Mouse (Mus musculus) gastrocnemius, postnatal 14 days (tissue): ENCODE data around the gene Dhx35. TPM values are rescaled to one million over a fixed set of nuclear protein-coding genes. Genes with fewer than 3 reads are reported as not detected.

Source experiments
- DNase-seq: peaks from one replicate; pipeline ENCODE4 v3.0.0; 2021; ENCODE audit warnings: mixed read lengths
- intact Hi-C: fragments of 180-260 bp; cut with DNase I; formaldehyde crosslinking; loops from one replicate; pipeline ENCODE4 v1.15.1; 2025; ENCODE audit warnings: low total_unique reads
- total RNA-seq, 2 experiments: library from RNA; stranded (reverse); gene quantifications; 2 replicates each; pipeline ENCODE4 v1.2.3; 2021

Dhx35 gene
- total RNA-seq, 2 experiments from 2014 or later: 7.2 to 7.8 TPM

DNA sequence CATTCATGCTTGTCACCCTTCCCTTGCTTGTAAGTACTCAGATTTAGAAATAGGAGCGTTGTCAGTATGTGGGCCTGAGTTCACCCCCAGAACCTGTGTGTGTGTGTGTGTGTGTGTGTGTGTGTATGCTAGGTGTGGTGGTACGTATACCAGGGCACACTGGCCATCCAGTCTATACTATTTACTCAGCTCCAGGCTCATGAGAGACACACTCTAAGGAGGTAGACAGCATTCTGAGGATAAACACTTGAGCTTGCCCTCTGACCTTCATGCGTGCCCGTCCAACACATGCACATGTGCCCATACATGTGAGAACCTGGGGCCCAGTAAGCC, 69.5 kb downstream of the Dhx35 start:
- DNase-seq: no peak
- intact Hi-C loops: loop anchor here (5.0 kb wide), 1 partner anchor 97 kb away; the partner anchor contains the start of gene Fam83d

DNA sequence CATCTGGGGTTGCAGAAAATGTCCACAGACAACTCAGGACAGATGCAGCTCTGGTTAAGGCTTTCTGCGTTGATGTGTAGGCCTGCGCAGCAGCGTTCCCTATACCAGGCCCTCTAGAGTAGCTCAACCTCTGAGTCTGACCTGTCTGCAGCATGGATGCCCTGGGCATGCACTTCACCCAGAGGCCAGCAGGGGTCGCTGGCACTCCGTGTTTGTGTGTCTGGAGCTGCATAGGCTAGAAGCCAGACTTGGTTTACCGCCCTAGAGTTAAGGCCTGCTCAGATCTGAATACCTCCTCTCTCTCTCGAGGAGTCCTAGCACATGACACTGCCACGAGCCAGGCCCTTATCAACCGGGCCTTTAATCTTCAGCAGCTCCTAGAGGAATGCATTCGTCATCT, 70.8 kb downstream of the Dhx35 start:
- intact Hi-C loops: no loop called here
- peak; percentile 76 for DNase-seq

DNA sequence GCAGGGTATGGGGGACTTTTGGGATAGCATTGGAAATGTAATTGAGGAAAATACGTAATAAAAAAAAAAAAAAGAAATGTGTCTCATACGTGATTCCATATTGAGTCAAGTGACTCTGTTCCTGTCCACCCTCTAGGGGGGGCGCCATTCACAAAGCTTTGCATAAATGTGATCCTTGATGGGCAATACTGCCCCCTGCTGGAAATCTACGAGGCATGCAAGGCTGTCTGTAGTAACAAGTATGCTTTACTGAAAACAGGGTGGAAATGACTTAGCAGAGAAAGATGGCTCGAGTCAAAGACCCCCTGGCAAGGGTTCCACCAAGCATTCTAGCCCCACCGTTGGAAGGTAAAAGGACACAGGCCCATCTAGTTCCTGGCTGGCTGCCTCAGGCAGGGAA, 92.0 kb downstream of the Dhx35 start:
- intact Hi-C loops: no loop called here
- DNase-seq: no peak

DNA sequence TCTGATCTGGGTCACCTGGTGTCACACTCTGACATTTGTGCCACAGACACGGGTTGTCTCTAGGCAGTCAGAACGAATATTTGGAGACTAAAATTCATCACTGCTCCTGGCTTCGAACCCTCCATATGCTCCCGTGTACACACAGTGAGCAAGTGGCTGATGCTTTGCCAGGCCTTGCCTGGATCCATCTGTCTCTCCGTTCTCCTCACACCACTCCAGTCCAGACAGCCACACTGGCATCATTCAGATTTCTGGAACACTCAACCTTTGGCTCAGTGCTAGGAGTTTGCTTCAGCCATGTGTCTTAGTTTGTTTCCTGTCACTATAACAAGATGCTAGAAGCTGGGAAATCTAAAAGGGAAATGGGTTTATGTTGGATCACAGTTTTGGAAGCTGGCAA, 93.9 kb downstream of the Dhx35 start:
- intact Hi-C loops: no loop called here
- no peak for DNase-seq

DNA sequence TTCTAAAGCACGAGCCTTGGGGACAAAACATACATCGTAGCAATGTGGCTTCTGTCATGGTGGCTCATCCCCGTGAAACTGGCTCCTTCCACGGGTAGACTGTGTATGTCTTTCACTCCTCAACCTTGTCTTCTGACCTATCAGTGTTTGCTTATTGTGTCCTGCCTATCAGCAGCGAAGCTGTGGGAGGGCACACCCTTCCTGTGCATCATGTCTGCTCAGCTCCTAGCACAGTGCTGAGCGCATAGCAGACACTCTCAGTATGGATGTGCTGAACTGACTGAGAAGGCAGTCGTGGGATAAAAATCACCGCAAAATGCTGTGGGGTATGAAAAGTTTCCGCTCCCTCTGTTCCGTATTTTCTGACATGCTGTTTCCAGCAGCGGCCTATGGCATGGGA, 94.6 kb downstream of the Dhx35 start:
- intact Hi-C loops: no loop called here
- DNase-seq: no peak

GRCm38 (mm10) chr2:158891319-158891718, 96.7 kb downstream of the Dhx35 start:
- intact Hi-C loops: no loop called here

GRCm38 (mm10) chr2:158893171-158893853, 98.7 kb downstream of the Dhx35 start:
- intact Hi-C loops: no loop called here
- no peak for DNase-seq

More at GRCm38 (mm10) chr2:158891319-158891718, 96.7 kb downstream of the Dhx35 start:
- DNase-seq: no peak

DNA sequence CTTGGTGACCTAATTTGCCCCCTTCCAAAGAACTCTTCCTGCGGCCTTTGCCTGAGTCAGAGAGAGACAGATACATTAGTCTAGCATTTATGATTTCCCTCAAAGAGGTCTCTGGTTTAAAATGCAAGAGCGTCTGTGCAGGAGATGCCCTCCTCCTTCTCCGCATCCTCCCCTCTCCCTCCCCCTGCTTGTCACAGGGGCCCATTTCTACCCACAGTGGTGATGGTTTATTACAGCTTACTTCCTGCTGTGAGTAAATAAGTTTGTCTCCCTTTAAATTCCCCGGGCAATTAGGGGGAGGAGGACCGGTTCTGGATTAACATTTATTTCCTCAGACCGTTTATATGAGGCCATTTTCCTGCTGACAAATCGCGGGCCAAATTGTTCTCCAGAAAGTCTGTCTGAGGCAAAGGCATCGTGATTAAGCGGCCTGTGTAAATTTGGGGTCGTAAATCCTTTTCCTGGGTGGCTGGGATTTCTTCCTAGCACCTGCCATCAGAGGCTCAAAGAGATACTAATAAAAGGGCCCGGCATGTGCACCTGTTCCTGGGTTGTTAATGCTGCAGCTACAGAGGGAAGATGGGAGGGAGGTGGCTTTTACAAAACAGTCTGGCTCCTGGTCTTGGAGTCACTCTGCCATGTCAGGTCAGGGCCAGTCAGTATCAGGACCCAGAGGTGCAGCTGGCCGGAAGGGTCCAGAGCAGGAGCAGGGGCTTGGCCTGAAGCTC, 104.0 kb downstream of the Dhx35 start:
- intact Hi-C loops: no loop called here
- no peak for DNase-seq

Other genes starting within 250 kb of the Dhx35 start
- not detected for gene Slc32a1, start 184.0 kb upstream of the Dhx35 start, total RNA-seq
- gene Actr5, start 169.9 kb upstream of the Dhx35 start, total RNA-seq: 1 to 10 TPM; 3.2 to 4.1 TPM
- gene Ppp1r16b, start 129.4 kb upstream of the Dhx35 start, total RNA-seq: 1 to 10 TPM; 7.5 to 8.8 TPM
- gene Fam83d, start 26.7 kb upstream of the Dhx35 start, total RNA-seq: 1 to 10 TPM; 2.5 to 3.7 TPM